Mouse (Mus musculus) lung, embryonic 14.5 days (tissue): ENCODE measurements at regions not wholly inside any gene's neighbourhood (a gene's known extent, or its start where the extent isn't known, plus 50 kb on each side); places are given as distances from the start of the nearest gene placed in this dataset.

ENCODE experiments used
- ATAC-seq: fragments of 200-750 bp; cut with Nextera tagmentation; 2 replicates; pipeline ENCODE4 v1.8.0; 2017; ENCODE audit warnings: mild to moderate bottlenecking, moderate TSS enrichment, moderate library complexity; ENCODE audit not compliant: insufficient read depth
- DNase-seq: peaks from one replicate; pipeline ENCODE4 v3.0.0-alpha.2; 2015
- H3K27ac ChIP-seq: fragments of 300-500 bp; sonication (generic); 2 replicates; pipeline ENCODE4 v1.5.1; 2014; ENCODE audit warnings: low read depth, mild to moderate bottlenecking, moderate library complexity
- H3K27me3 ChIP-seq: fragments of 300-500 bp; sonication (generic); 2 replicates; pipeline ENCODE4 v1.6.1; 2014; ENCODE audit warnings: low read length, control low read depth; ENCODE audit not compliant: insufficient read depth
- H3K36me3 ChIP-seq: fragments of 300-500 bp; sonication (generic); 2 replicates; pipeline ENCODE4 v1.6.1; 2014; ENCODE audit warnings: control low read depth; ENCODE audit not compliant: insufficient read depth
- H3K4me1 ChIP-seq: fragments of 300-500 bp; sonication (generic); 2 replicates; pipeline ENCODE4 v1.6.1; 2014; ENCODE audit warnings: antibody characterized with exemption, control low read depth; ENCODE audit not compliant: insufficient read depth
- H3K4me2 ChIP-seq: fragments of 300-500 bp; sonication (generic); 2 replicates; pipeline ENCODE4 v1.6.1; 2014; ENCODE audit warnings: mild to moderate bottlenecking
- H3K4me3 ChIP-seq: fragments of 300-500 bp; sonication (generic); 2 replicates; pipeline ENCODE4 v1.5.1; 2014; ENCODE audit warnings: low read depth, low read length
- H3K9ac ChIP-seq: fragments of 300-500 bp; sonication (generic); 2 replicates; pipeline ENCODE4 v1.6.1; 2014
- H3K9me3 ChIP-seq: fragments of 300-500 bp; sonication (generic); 2 replicates; pipeline ENCODE4 v1.6.1; 2016; ENCODE audit warnings: low read depth, low read length, control low read depth
- CTCF ChIP-seq: IDR thresholded peaks from 2 replicates; pipeline ENCODE4 v1.5.1; 2016; ENCODE audit warnings: antibody characterized with exemption, low read depth
- WGBS: fragments of 180-500 bp; shearing (Covaris S2); extraction: QIAGEN DNeasy Blood & Tissue Kit; methylation state at CpG from one replicate; pipeline ENCODE4 v1.1.7; 2014; 5-methylcytosine and 5-hydroxymethylcytosine counted together

DNA sequence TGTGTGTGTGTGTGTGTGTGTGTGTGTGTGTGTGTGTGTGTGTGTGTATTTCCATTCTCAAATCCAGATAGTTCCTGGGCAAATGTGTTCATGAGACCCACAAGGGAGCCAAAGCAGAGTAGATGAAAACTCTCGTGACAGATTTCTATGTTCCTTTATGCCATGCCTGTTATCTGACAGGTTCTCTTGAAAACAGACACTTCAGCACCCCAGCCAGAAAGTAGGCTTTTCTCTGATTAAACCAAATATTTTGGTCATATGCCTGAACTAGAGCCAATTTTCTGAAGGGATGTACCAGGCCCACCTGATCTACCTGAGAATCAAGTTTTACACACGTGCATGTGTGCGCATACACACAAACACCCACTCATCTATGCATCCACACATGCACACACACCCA lies 95.5 kb downstream of the Psat1 start:
- TF ChIP-seq CTCF = no peak
- DNase-seq (no peak), ATAC-seq (no peak)
- H3K27me3 ChIP-seq = no peaks in the 10 kb centered on the region
- H3K4me2 ChIP-seq = no peak overlapping the region
- no peak overlapping the region for H3K27ac ChIP-seq
- H3K4me1 ChIP-seq = no peaks in the 10 kb centered on the region
- H3K4me3 ChIP-seq = no peak overlapping the region
- WGBS = 87% methylated on average over 3 of the region's 3 CpGs
- no peaks in the 10 kb centered on the region for H3K9me3 ChIP-seq
- H3K9ac ChIP-seq = no peak overlapping the region
- H3K36me3 ChIP-seq = no peaks in the 10 kb centered on the region

DNA sequence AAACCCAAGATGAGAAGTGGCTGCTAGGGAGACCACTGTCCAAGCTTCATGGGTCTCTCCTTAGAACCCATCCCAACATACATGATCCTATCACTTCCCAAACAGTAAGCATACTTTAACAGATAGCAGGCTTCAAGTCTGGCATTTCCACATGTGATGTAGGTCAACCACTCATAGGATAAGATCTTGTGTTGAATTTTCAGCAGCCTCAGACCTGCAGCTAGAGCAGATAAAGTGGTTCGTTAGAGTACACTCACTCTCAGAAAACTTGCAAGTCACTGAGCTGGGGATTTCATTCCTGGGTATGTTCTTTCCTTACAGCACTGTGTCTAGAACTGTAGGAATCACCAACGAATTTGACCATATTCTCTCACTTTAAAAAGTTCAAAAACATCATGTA lies 96.4 kb downstream of the Psat1 start:
- WGBS = 58% methylated on average over 2 of the region's 2 CpGs
- no peaks in the 10 kb centered on the region for H3K9me3 ChIP-seq
- H3K9ac ChIP-seq = no peak overlapping the region
- no peak for DNase-seq
- no peak for ATAC-seq
- H3K27ac ChIP-seq = no peak overlapping the region
- no peaks in the 10 kb centered on the region for H3K4me1 ChIP-seq
- no peak for TF ChIP-seq CTCF
- no peaks in the 10 kb centered on the region for H3K27me3 ChIP-seq
- no peak overlapping the region for H3K4me2 ChIP-seq
- no peaks in the 10 kb centered on the region for H3K36me3 ChIP-seq
- no peak overlapping the region for H3K4me3 ChIP-seq

GRCm38 (mm10) chr19:15849235-15849634 lies 97.9 kb downstream of the Psat1 start:
- TF ChIP-seq CTCF = no peak
- ATAC-seq (no peak), DNase-seq (no peak)
- no peak overlapping the region for H3K4me3 ChIP-seq
- H3K9ac ChIP-seq = no peak overlapping the region
- 72% methylated on average over 4 of the region's 4 CpGs for WGBS
- H3K4me1 ChIP-seq = no peaks in the 10 kb centered on the region
- H3K9me3 ChIP-seq = no peaks in the 10 kb centered on the region
- H3K27me3 ChIP-seq = no peaks in the 10 kb centered on the region
- H3K4me2 ChIP-seq = no peak overlapping the region
- no peaks in the 10 kb centered on the region for H3K36me3 ChIP-seq
- H3K27ac ChIP-seq = no peak overlapping the region

- ATAC-seq (peak; percentile 36; the same call in 1 of the 2 replicates), DNase-seq (peak; percentile 59)
- Histone ChIP-seq H3K27ac (peak overlapping the region; percentile 75), H3K36me3 (no peaks in the 10 kb centered on the region), H3K9ac (no peak overlapping the region), H3K9me3 (no peaks in the 10 kb centered on the region), H3K4me2 (no peak overlapping the region), H3K4me3 (no peak overlapping the region), H3K27me3 (no peaks in the 10 kb centered on the region), H3K4me1 (peaks cover 6% of the 10 kb centered on the region; the same call in 1 of the 2 replicates)
- TF ChIP-seq CTCF = no peak
- 28% methylated on average over 5 of the region's 5 CpGs for WGBS
Measured at GRCm38 (mm10) chr19:15838327-15838726, 108.8 kb downstream of the Psat1 start.

DNA sequence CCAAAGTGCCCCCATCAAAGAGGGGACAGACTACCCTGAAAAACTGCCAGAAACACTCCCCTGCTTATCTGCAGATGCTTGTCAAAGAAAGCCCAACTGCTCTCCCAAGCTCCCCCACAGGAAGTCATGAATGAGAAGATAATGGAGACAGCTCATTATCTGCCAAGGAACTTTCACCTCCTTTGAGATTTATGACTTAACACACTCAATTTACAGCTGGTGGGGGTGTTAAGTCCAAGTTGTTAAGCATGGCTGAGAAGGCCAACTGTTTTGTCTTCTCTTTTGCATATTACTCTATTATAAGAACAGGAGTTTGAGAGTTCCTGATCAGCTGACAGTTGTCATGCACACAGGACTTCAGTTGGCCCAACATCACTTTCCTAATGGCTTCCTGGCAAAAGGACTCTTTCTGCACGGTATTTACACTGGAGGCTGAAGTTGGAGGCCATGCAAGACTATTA lies 109.4 kb downstream of the Psat1 start:
- Histone ChIP-seq H3K4me2 (no peak overlapping the region; the same call in 1 of the 2 replicates), H3K27me3 (no peaks in the 10 kb centered on the region), H3K4me3 (no peak overlapping the region), H3K9me3 (no peaks in the 10 kb centered on the region), H3K27ac (peak overlapping the region; percentile 75; the same call in 1 of the 2 replicates), H3K9ac (no peak overlapping the region), H3K36me3 (no peaks in the 10 kb centered on the region), H3K4me1 (peaks cover 6% of the 10 kb centered on the region; the same call in 1 of the 2 replicates)
- no peak for TF ChIP-seq CTCF
- ATAC-seq = peak; percentile 93
- WGBS = 10% methylated on average over 1 of the region's 1 CpGs
- DNase-seq = peak; percentile 90

DNA sequence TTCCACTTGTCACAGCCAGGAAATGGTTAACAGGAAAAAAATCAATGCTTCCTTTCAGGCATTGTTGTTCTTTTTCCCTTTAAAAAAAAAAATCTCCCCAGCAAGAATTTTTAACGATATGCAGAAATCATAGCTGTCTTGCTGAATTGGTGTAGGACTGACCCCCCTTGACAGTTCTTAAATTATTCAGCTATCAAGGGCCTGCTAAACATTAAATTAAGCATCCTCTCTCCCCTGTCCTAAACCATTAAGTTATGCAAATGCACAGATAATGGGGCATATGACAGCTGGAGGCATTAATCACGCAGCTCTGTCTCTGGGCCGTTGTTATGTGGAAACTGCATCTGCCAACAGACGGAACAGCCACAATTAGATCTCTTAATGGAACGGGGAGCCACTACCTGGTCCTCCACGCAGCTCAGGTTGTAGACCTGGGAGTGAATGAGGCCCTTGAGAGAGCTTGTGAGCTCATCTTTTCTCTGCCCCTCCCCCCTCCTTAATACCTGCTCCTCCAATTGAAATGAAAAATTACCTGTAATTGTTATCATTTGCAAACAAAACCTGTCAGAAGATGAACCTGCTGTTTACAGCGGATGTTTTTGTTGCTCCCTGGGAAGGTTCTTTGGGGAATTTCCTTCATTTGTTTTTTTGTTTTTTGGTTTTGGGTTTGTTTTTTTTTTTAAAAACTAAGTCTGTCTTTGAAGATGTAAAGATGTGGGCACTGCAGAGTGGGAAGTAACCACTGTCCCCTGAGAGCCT lies 110.0 kb downstream of the Psat1 start:
- Histone ChIP-seq H3K4me1 (peaks cover 6% of the 10 kb centered on the region; the same call in 1 of the 2 replicates), H3K4me2 (peak overlapping the region; percentile 35), H3K4me3 (no peak overlapping the region), H3K27ac (0 out of 2 replicates have a peak overlapping the region, but pooled peaks have one; percentile 75), H3K9ac (no peak overlapping the region), H3K36me3 (no peaks in the 10 kb centered on the region), H3K27me3 (no peaks in the 10 kb centered on the region), H3K9me3 (no peaks in the 10 kb centered on the region)
- no peak for TF ChIP-seq CTCF
- ATAC-seq (peak; percentile 55), DNase-seq (peak; percentile 76)
- 11% methylated on average over 7 of the region's 7 CpGs for WGBS

- H3K9me3 ChIP-seq = no peaks in the 10 kb centered on the region
- H3K27me3 ChIP-seq = no peaks in the 10 kb centered on the region
- DNase-seq = no peak
- peaks cover 6% of the 10 kb centered on the region; the same call in 1 of the 2 replicates for H3K4me1 ChIP-seq
- H3K4me2 ChIP-seq = peak overlapping the region; percentile 35; the same call in 1 of the 2 replicates
- ATAC-seq = no peak
- H3K36me3 ChIP-seq = no peaks in the 10 kb centered on the region
- no peak overlapping the region for H3K4me3 ChIP-seq
- H3K27ac ChIP-seq = peak overlapping the region; percentile 15; the same call in 1 of the 2 replicates
- TF ChIP-seq CTCF = no peak
- WGBS = 30% methylated on average over 7 of the region's 7 CpGs
- H3K9ac ChIP-seq = no peak overlapping the region
Measured at GRCm38 (mm10) chr19:15836201-15836955, 110.8 kb downstream of the Psat1 start.
